Mouse (Mus musculus): ENCODE results near the gene March6. TPM values are rescaled to one million over a fixed set of nuclear protein-coding genes. Genes with fewer than 3 reads are reported as not detected.

The March6 gene
- total and polyA plus RNA-seq, 3 experiments, result 32.3 to 121 (median 101) TPM

- H3K79me2 ChIP-seq (replicated peaks; ENCODE audit: control insufficient read depth, insufficient read depth, low read length), result no peaks in the 10 kb centered on the region
- H3K9ac ChIP-seq (ENCODE audit: low read depth, low read length), result no peak overlapping the region
- no peaks in the 10 kb centered on the region for H3K27me3 ChIP-seq (ENCODE audit: control insufficient read depth, insufficient read depth, low read length)
- 25% methylated on average over 7 of the region's 7 CpGs for WGBS
- peak overlapping the region; percentile 76 for H3K27ac ChIP-seq
- H3K36me3 ChIP-seq (ENCODE audit: control insufficient read depth, insufficient read depth, low read length), result no peaks in the 10 kb centered on the region
- DNase-seq, result peak; percentile 21 to 53
- intact Hi-C loops (cut with DNase I), result loop anchor here (1.0 to 2.0 kb wide), 2 partner anchors 52 to 103 kb away; partner anchors contain the start of gene Ankrd33b
- TF ChIP-seq EP300 (IDR thresholded peaks at IDR 0.05; ENCODE audit: insufficient read depth, low read depth, low read length) (no peak), CTCF (IDR thresholded peaks at IDR 0.05) (no peak), POLR2A (IDR thresholded peaks at IDR 0.05; ENCODE audit: insufficient read depth, low read depth, low read length) (no peak)
- H3K4me3 ChIP-seq, result peak overlapping the region; percentile 41; the same call in 1 of the 2 replicates
- peaks cover 6% of the 10 kb centered on the region for H3K4me1 ChIP-seq (ENCODE audit: control insufficient read depth, insufficient read depth, low read length)
These were observed 112.2 kb downstream of the March6 start for GRCm38 (mm10) chr15:31418686-31419024.

GRCm38 (mm10) chr15:31417796-31418685, 112.8 kb downstream of the March6 start:
- peaks cover 6% of the 10 kb centered on the region for H3K4me1 ChIP-seq (ENCODE audit: control insufficient read depth, insufficient read depth, low read length)
- intact Hi-C loops (cut with DNase I), result loop anchor here (2.0 kb wide), 1 partner anchor 51 kb away; the partner anchor contains the start of gene Ankrd33b
- 18% methylated on average over 21 of the region's 21 CpGs for WGBS
- H3K27ac ChIP-seq, result peak overlapping the region; percentile 76
- TF ChIP-seq POLR2A (IDR thresholded peaks at IDR 0.05; ENCODE audit: insufficient read depth, low read depth, low read length), result 0 out of 2 replicates have a peak, but pooled peaks have one; percentile 28
- TF ChIP-seq EP300 (IDR thresholded peaks at IDR 0.05; ENCODE audit: insufficient read depth, low read depth, low read length), result peak; percentile 60; the same call in 1 of the 2 replicates
- no peak for TF ChIP-seq CTCF (IDR thresholded peaks at IDR 0.05)
- H3K79me2 ChIP-seq (replicated peaks; ENCODE audit: control insufficient read depth, insufficient read depth, low read length), result no peaks in the 10 kb centered on the region
- H3K9ac ChIP-seq (ENCODE audit: low read depth, low read length), result peak overlapping the region; percentile 10; the same call in 1 of the 2 replicates
- peak; percentile 73 to 80 for DNase-seq
- H3K27me3 ChIP-seq (ENCODE audit: control insufficient read depth, insufficient read depth, low read length), result no peaks in the 10 kb centered on the region
- no peaks in the 10 kb centered on the region for H3K36me3 ChIP-seq (ENCODE audit: control insufficient read depth, insufficient read depth, low read length)
- peak overlapping the region; percentile 41 for H3K4me3 ChIP-seq

GRCm38 (mm10) chr15:31417409-31417795, 113.5 kb downstream of the March6 start:
- Histone ChIP-seq H3K27ac (peak overlapping the region; percentile 76), H3K9ac (ENCODE audit: low read depth, low read length) (no peak overlapping the region), H3K4me1 (ENCODE audit: control insufficient read depth, insufficient read depth, low read length) (peaks cover 6% of the 10 kb centered on the region), H3K27me3 (ENCODE audit: control insufficient read depth, insufficient read depth, low read length) (no peaks in the 10 kb centered on the region), H3K36me3 (ENCODE audit: control insufficient read depth, insufficient read depth, low read length) (no peaks in the 10 kb centered on the region), H3K4me3 (no peak overlapping the region), H3K79me2 (replicated peaks; ENCODE audit: control insufficient read depth, insufficient read depth, low read length) (no peaks in the 10 kb centered on the region)
- no peak for DNase-seq
- WGBS, result 39% methylated on average over 6 of the region's 6 CpGs
- TF ChIP-seq POLR2A (IDR thresholded peaks at IDR 0.05; ENCODE audit: insufficient read depth, low read depth, low read length) (no peak), EP300 (IDR thresholded peaks at IDR 0.05; ENCODE audit: insufficient read depth, low read depth, low read length) (no peak), CTCF (IDR thresholded peaks at IDR 0.05) (no peak)
- intact Hi-C loops (cut with DNase I), result no loop called here

- TF ChIP-seq CTCF (IDR thresholded peaks at IDR 0.05) (no peak), EP300 (IDR thresholded peaks at IDR 0.05; ENCODE audit: insufficient read depth, low read depth, low read length) (no peak), POLR2A (IDR thresholded peaks at IDR 0.05; ENCODE audit: insufficient read depth, low read depth, low read length) (no peak)
- intact Hi-C loops (cut with DNase I), result no loop called here
- Histone ChIP-seq H3K36me3 (ENCODE audit: control insufficient read depth, insufficient read depth, low read length) (no peaks in the 10 kb centered on the region), H3K9ac (ENCODE audit: low read depth, low read length) (no peak overlapping the region), H3K79me2 (replicated peaks; ENCODE audit: control insufficient read depth, insufficient read depth, low read length) (no peaks in the 10 kb centered on the region), H3K4me3 (no peak overlapping the region), H3K4me1 (ENCODE audit: control insufficient read depth, insufficient read depth, low read length) (peaks cover 6% of the 10 kb centered on the region), H3K27me3 (ENCODE audit: control insufficient read depth, insufficient read depth, low read length) (no peaks in the 10 kb centered on the region), H3K27ac (no peak overlapping the region; the same call in 1 of the 2 replicates)
- 24% methylated on average over 4 of the region's 4 CpGs for WGBS
- DNase-seq, result no peak
These were observed 115.7 kb downstream of the March6 start for GRCm38 (mm10) chr15:31415181-31415580.

GRCm38 (mm10) chr15:31414179-31414898, 116.5 kb downstream of the March6 start:
- WGBS, result 68% methylated on average over 6 of the region's 6 CpGs
- Histone ChIP-seq H3K79me2 (replicated peaks; ENCODE audit: control insufficient read depth, insufficient read depth, low read length) (no peaks in the 10 kb centered on the region), H3K4me1 (ENCODE audit: control insufficient read depth, insufficient read depth, low read length) (peaks cover 6% of the 10 kb centered on the region), H3K36me3 (ENCODE audit: control insufficient read depth, insufficient read depth, low read length) (no peaks in the 10 kb centered on the region), H3K27me3 (ENCODE audit: control insufficient read depth, insufficient read depth, low read length) (no peaks in the 10 kb centered on the region), H3K27ac (peak overlapping the region; percentile 23), H3K9ac (ENCODE audit: low read depth, low read length) (no peak overlapping the region), H3K4me3 (no peak overlapping the region)
- TF ChIP-seq EP300 (IDR thresholded peaks at IDR 0.05; ENCODE audit: insufficient read depth, low read depth, low read length) (no peak), POLR2A (IDR thresholded peaks at IDR 0.05; ENCODE audit: insufficient read depth, low read depth, low read length) (no peak), CTCF (IDR thresholded peaks at IDR 0.05) (no peak)
- intact Hi-C loops (cut with DNase I), result no loop called here
- DNase-seq, result no peak

All from heart, adult 2 months (tissue).